Mouse (Mus musculus): Measurements from ENCODE around the gene Fcamr.

Fcamr gene

GRCm38 (mm10) chr1:130857456-130857855 is 56.8 kb downstream of the Fcamr start:
- DNase-seq: no peak

- DNase-seq: no peak
Measured at GRCm38 (mm10) chr1:130864238-130864637, 63.5 kb downstream of the Fcamr start.
